8 mouse cellular contexts compared by ENCODE assay signal in the genomic region with DNA sequence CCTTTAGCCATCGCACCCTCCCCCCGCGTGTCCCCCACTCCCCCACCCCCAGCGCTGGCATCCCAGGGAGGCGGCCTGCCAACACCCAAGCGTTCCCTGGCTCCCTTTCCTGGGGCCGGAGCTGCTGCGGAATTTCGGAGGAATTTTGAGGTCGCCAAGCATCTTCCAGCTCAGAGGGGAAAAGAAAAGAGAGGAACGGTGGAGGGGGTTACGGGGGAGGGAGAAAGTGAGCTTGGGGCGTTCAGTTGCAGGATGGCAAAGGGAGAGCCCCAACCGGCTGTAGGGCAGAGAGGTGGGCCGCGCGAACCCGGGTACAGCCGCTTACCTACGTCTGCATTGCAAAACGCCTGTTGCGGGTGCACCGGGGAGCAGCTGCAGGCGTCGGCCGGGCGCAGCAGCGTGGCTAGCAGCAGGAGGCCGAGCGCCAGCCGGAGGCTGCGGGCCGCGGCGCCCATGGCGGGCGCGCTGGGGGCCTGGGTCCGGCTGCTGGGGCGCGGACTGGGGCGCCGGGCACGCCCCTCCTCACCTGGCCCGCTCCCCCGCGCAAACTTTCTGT. TPM values are rescaled to one million over a fixed set of nuclear protein-coding genes. Genes with fewer than 3 reads are reported as not detected.
A peak's percentile ranks its signal among the peaks of the same experiment; 100 is the strongest.
DNase-seq lines count a peak whose midpoint lies in the region; ATAC-seq and TF ChIP-seq lines count a peak whose summit lies in the region.

No protein-coding gene starts in this region.

- H3K4me2 ChIP-seq in embryonic facial prominence, embryonic 12.5 days (replicated peaks): peak overlapping the region; percentile 75
- H3K4me2 ChIP-seq in liver, embryonic 12.5 days: peak overlapping the region; percentile 71
- H3K4me2 ChIP-seq in myocyte (ENCODE audit: low read depth): peak overlapping the region; percentile 90

- H3K4me3 ChIP-seq in embryonic facial prominence, embryonic 12.5 days: peak overlapping the region; percentile 83
- H3K4me3 ChIP-seq in liver, embryonic 12.5 days: peak overlapping the region; percentile 58
- peak overlapping the region; percentile 70 for H3K4me3 ChIP-seq in myocyte

- H3K79me2 ChIP-seq in myocyte (ENCODE audit: control insufficient read depth, insufficient read depth): peaks cover 53% of the 10 kb centered on the region

- H3K9me3 ChIP-seq in embryonic facial prominence, embryonic 12.5 days: no peaks in the 10 kb centered on the region
- H3K9me3 ChIP-seq in liver, embryonic 12.5 days (replicated peaks): no peaks in the 10 kb centered on the region

- H3K27ac ChIP-seq in embryonic facial prominence, embryonic 12.5 days: peak overlapping the region; percentile 95
- H3K27ac ChIP-seq in liver, embryonic 12.5 days: no peak overlapping the region

- DNase-seq in lung, adult 18-20 months: peak; percentile 58
- no peak for DNase-seq in lung, postnatal 25 days (ENCODE audit: low spot score)
- DNase-seq in adrenal gland, postnatal 36 days: peak; percentile 27 to 56
- peak; percentile 73 to 83 for DNase-seq in heart, postnatal 10 days
- DNase-seq in urinary bladder, adult 18-20 months (ENCODE audit: low spot score in 2 of 2): no peak

- H3ac ChIP-seq in myocyte (ENCODE audit: control insufficient read depth, insufficient read length): peak overlapping the region; percentile 78

- H3K9ac ChIP-seq in embryonic facial prominence, embryonic 12.5 days: peak overlapping the region; percentile 93
- peak overlapping the region; percentile 63 for H3K9ac ChIP-seq in liver, embryonic 12.5 days

- no peak for TF ChIP-seq POLR2A in myocyte (IDR thresholded peaks at IDR 0.05; ENCODE audit: insufficient read length, low read depth)

- 2% methylated on average over 34 of the region's 47 CpGs for WGBS in embryonic facial prominence, embryonic 12.5 days
- 2% methylated on average over 47 of the region's 47 CpGs for WGBS in liver, embryonic 12.5 days (ENCODE audit: insufficient replicate concordance)

- peak; percentile 19; the same call in 1 of the 2 replicates for ATAC-seq in embryonic facial prominence, embryonic 12.5 days (ENCODE audit: insufficient number of reproducible peaks, insufficient read depth, low FRiP score, low TSS enrichment)
- ATAC-seq in liver, embryonic 12.5 days: peak; percentile 25; the same call in 1 of the 2 replicates

- peaks cover 37% of the 10 kb centered on the region for H3K4me1 ChIP-seq in embryonic facial prominence, embryonic 12.5 days
- peaks cover 19% of the 10 kb centered on the region; the same call in 1 of the 2 replicates for H3K4me1 ChIP-seq in liver, embryonic 12.5 days

- intact Hi-C loops in heart, postnatal 10 days (cut with DNase I): loop anchor here (2.0 kb wide), 1 partner anchor 38 kb away; no protein-coding TSS in a partner anchor

- H3K36me3 ChIP-seq in embryonic facial prominence, embryonic 12.5 days: peaks cover 9% of the 10 kb centered on the region; the same call in 1 of the 2 replicates
- no peaks in the 10 kb centered on the region for H3K36me3 ChIP-seq in liver, embryonic 12.5 days
- peaks cover 4% of the 10 kb centered on the region for H3K36me3 ChIP-seq in myocyte (ENCODE audit: control insufficient read depth, insufficient read depth)

- no peaks in the 10 kb centered on the region for H3K27me3 ChIP-seq in embryonic facial prominence, embryonic 12.5 days
- peaks cover 42% of the 10 kb centered on the region for H3K27me3 ChIP-seq in liver, embryonic 12.5 days (replicated peaks)
- no peaks in the 10 kb centered on the region for H3K27me3 ChIP-seq in myocyte (ENCODE audit: control insufficient read depth, insufficient read depth, insufficient read length)

TF ChIP-seq in myocyte, 11 proteins besides CTCF, POLR2A, EP300 and RAD21:
- TF ChIP-seq MYOG (IDR thresholded peaks at IDR 0.05; ENCODE audit: control insufficient read depth in 1 of 3, insufficient read depth in 1 of 3, insufficient read length in 2 of 3, low read depth in 2 of 3) (peak in 2 of 3 experiments; percentile 61 to 73), MAX (IDR thresholded peaks at IDR 0.05; ENCODE audit: low read depth) (no peak), SRF (IDR thresholded peaks at IDR 0.05; ENCODE audit: control insufficient read depth, insufficient read length, low read depth) (no peak), TCF12 (IDR thresholded peaks at IDR 0.05; ENCODE audit: insufficient read depth, poor library complexity, severe bottlenecking) (no peak), REST (IDR thresholded peaks at IDR 0.05; ENCODE audit: insufficient read depth, insufficient read length) (no peak), E2F4 (IDR thresholded peaks at IDR 0.05; ENCODE audit: insufficient read depth) (no peak), MYOD1 (IDR thresholded peaks at IDR 0.05; ENCODE audit: control insufficient read depth in 1 of 3, insufficient read length in 2 of 3, low read depth in 2 of 3) (peak in 1 of 3 experiments; percentile 53), USF1 (IDR thresholded peaks at IDR 0.05; ENCODE audit: low read depth) (no peak)

RNA-seq across cellular contexts. Expression of a gene that starts 0.8 kb away (rescaled TPM):
- total RNA-seq in adrenal gland, postnatal 36 days (2021): 100 to 1,000 TPM in 1 of 2 experiments, 10 to 100 TPM in 1; 84.0 to 156 TPM
- 104 and 115 TPM in 2 replicates for polyA plus RNA-seq in embryonic facial prominence, embryonic 12.5 days (2016; fragmentation: Nextera tagmentation; extraction: Ambion mirVana)
- 100 to 1,000 TPM; 199 to 211 TPM for total RNA-seq in heart, postnatal 10 days (2021)
- 8.7 and 9.9 TPM in 2 replicates for polyA plus RNA-seq in liver, embryonic 12.5 days (2016; fragmentation: Nextera tagmentation; extraction: Ambion mirVana)
- 321 TPM for polyA plus RNA-seq in myocyte (2012; fragmentation: generic; extraction: Trizol)

RNA-seq across cellular contexts. Expression of a gene that starts 12.4 kb away (rescaled TPM):
- total RNA-seq in adrenal gland, postnatal 36 days (2021): 1 to 10 TPM in 1 of 2 experiments, under 1 TPM in 1; 0.46 to 1.1 TPM
- 0.60 and 0.70 TPM in 2 replicates for polyA plus RNA-seq in embryonic facial prominence, embryonic 12.5 days (2016; fragmentation: Nextera tagmentation; extraction: Ambion mirVana)
- total RNA-seq in heart, postnatal 10 days (2021): 1 to 10 TPM; 1.4 to 2.0 TPM
- polyA plus RNA-seq in liver, embryonic 12.5 days (2016; fragmentation: Nextera tagmentation; extraction: Ambion mirVana): 0.08 and 0.11 TPM in 2 replicates
- 0.60 TPM for polyA plus RNA-seq in myocyte (2012; fragmentation: generic; extraction: Trizol)

RNA-seq across cellular contexts. Expression of a gene that starts 47.2 kb away (rescaled TPM):
- total RNA-seq in adrenal gland, postnatal 36 days (2021): 100 to 1,000 TPM; 122 to 138 TPM
- polyA plus RNA-seq in embryonic facial prominence, embryonic 12.5 days (2016; fragmentation: Nextera tagmentation; extraction: Ambion mirVana): 1.4 and 2.7 TPM in 2 replicates
- 10 to 100 TPM; 31.3 to 31.7 TPM for total RNA-seq in heart, postnatal 10 days (2021)
- 22.7 TPM in 2 replicates for polyA plus RNA-seq in liver, embryonic 12.5 days (2016; fragmentation: Nextera tagmentation; extraction: Ambion mirVana)
- polyA plus RNA-seq in myocyte (2012; fragmentation: generic; extraction: Trizol): 16.4 TPM

Comparison
In these comparisons a context has a peak if more than half of its experiments do, and no peak if none do; other contexts are left out.
1. DNase-seq: peak in lung, adult 18-20 months (2 of 2), adrenal gland, postnatal 36 days (2 of 2) and heart, postnatal 10 days (2 of 2); none in lung, postnatal 25 days (single experiment) and urinary bladder, adult 18-20 months (0 of 2).
2. Peak in every context shown above with its lines, with median percentiles within 50 percentile points of each other: H3K4me2 ChIP-seq and H3K4me3 ChIP-seq.